Mouse (Mus musculus): ENCODE data around the gene Lamp2.
"Not testable (repeated sequence)": the region's sequence is repeated elsewhere in the genome, so short reads cannot be mapped to it uniquely, and the experiment has no call there.

The Lamp2 gene

DNA sequence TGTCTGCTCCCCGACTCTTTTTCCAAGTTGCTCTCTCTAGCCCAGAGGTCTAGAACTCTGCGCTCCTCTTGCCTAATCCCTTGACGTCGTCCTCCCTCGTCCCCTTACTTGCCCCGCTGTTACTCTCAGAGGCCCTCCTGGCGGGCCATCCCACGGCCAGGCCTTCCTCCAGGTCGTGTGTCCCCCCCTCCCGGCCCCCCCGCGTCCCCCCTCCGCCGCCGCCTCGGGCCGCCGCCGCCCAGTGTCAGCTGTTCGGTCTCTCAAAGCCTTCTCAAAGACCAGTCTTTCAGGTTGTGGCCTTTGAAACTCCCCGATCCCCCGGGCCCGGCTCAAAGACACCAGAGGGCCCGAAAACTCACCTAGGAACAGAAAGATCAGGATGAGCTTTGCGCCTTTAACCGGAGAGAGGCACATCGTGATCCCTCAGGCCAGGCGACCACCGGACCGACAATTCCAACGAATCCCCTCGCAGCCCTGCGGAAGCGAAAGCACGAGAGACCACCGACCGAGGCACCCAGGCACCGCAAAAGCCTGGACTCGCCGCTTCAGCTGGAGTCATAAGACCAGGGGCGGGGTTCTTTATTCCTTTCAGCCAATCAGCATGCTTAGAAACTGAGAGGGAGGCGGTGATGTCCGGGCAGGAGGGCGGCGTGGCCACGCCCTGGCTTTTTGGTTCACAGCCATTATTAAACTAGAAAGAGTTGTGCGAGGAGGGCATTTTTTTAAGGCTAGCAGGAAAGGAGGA, at the start of gene Lamp2:
Gene Lamp2, minus strand, starts transcription at position 565 of the 745 bp plus-strand sequence.
- in situ Hi-C loops (cut with MboI; ENCODE audit: low pct_unique_long_range_greater_than_20kb in 1 of 2, low sequenced_read_pairs in 2 of 2, unreplicated experiment in 1 of 2), result no loop called here

- in situ Hi-C loops (cut with MboI; ENCODE audit: low pct_unique_long_range_greater_than_20kb in 1 of 2, low sequenced_read_pairs in 2 of 2, unreplicated experiment in 1 of 2), result loop anchor here (10.0 to 25.0 kb wide), 4 partner anchors 170 to 270 kb away; partner anchors contain the start of gene 6030498E09Rik (in 1 of the 2)
Measured at GRCm38 (mm10) chrX:38504846-38505245, 48.6 kb upstream of the Lamp2 start.

DNA sequence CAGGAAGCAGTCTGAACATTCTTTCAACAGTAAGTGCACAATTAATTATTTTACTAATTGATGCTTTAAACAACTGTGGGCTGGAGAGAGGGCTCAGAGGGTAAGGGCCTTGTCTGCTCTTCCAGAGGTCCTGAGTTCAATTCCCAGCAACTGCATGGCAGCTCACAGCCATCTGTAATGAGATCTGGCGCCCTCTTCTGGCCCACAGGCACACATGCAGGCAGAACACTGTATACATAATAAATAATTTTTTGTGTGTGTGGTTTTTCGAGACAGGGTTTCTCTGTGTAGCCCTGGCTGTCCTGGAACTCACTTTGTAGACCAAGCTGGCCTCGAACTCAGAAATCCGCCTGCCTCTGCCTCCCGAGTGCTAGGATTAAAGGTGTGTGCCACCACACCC, 45.9 kb upstream of the Lamp2 start:
- in situ Hi-C loops (cut with MboI; ENCODE audit: low pct_unique_long_range_greater_than_20kb in 1 of 2, low sequenced_read_pairs in 2 of 2, unreplicated experiment in 1 of 2), result loop anchor here (10.0 to 25.0 kb wide), 4 partner anchors 167 to 267 kb away; partner anchors contain the start of gene 6030498E09Rik (in 1 of the 2)

GRCm38 (mm10) chrX:38485464-38485863, 29.2 kb upstream of the Lamp2 start:
- in situ Hi-C loops (cut with MboI; ENCODE audit: low pct_unique_long_range_greater_than_20kb in 1 of 2, low sequenced_read_pairs in 2 of 2, unreplicated experiment in 1 of 2), result not testable (repeated sequence)

- in situ Hi-C loops (cut with MboI; ENCODE audit: low pct_unique_long_range_greater_than_20kb in 1 of 2, low sequenced_read_pairs in 2 of 2, unreplicated experiment in 1 of 2), result no loop called here
Measured at GRCm38 (mm10) chrX:38478583-38478982, 22.3 kb upstream of the Lamp2 start.

GRCm38 (mm10) chrX:38473537-38474299, 17.5 kb upstream of the Lamp2 start:
- in situ Hi-C loops (cut with MboI; ENCODE audit: low pct_unique_long_range_greater_than_20kb in 1 of 2, low sequenced_read_pairs in 2 of 2, unreplicated experiment in 1 of 2), result no loop called here

DNA sequence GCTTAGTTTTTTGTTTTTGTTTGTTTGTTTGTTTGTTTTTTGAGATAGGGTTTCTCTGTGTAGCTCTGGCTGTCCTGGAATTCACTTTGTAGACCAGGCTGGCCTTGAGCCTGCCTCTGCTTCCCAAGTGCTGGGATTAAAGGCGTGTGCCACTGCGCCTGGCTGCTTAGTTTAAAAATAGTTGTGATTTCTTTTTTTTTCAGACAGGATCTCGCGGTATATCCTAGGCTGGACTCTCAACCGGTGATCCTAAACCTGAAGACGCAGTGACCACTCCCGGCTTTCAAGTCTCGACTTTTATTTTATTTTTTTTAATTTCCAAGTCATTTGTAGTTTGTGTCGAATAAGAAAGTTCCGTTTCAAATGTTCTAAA, 16.9 kb upstream of the Lamp2 start:
- in situ Hi-C loops (cut with MboI; ENCODE audit: low pct_unique_long_range_greater_than_20kb in 1 of 2, low sequenced_read_pairs in 2 of 2, unreplicated experiment in 1 of 2), result no loop called here

GRCm38 (mm10) chrX:38466236-38466635, 10.0 kb upstream of the Lamp2 start:
- in situ Hi-C loops (cut with MboI; ENCODE audit: low pct_unique_long_range_greater_than_20kb in 1 of 2, low sequenced_read_pairs in 2 of 2, unreplicated experiment in 1 of 2), result no loop called here

DNA sequence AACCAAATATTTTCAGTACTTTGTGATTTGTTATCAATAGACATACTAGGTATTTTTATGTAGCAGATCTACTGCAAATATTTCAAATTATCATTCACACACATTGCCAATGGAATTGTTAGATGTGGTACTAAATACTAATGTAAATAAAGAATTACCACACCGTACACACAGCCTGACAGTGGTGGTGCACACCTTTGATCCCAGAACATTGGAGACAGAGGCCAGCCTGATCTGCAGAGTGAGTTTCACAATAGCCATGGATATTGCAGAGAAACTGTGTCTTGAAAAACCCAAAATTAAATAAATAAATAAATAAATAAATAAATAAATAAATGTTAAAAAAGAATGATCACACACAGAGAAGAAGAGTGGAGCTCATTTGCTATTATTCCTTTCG, 6.9 kb upstream of the Lamp2 start:
- in situ Hi-C loops (cut with MboI; ENCODE audit: low pct_unique_long_range_greater_than_20kb in 1 of 2, low sequenced_read_pairs in 2 of 2, unreplicated experiment in 1 of 2), result no loop called here

DNA sequence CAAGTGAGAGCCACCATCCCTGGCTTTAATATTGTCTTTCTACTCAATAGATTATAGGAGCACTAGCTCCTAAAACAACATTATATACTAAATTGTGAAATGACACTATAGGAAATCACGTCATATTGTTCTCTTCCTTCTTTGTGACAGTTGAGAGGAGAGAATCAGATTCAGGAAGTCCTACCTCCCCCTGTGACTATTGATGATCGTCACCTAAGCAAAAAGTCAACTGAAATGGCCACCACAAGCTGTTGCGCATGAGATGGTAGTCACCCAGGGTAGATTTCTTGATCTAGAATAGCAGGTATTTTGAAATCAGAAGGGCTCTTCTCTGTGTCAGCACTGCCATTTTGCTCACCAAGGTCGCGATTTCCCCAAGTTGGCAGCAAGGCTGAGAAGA, 5.8 kb upstream of the Lamp2 start:
- in situ Hi-C loops (cut with MboI; ENCODE audit: low pct_unique_long_range_greater_than_20kb in 1 of 2, low sequenced_read_pairs in 2 of 2, unreplicated experiment in 1 of 2), result no loop called here

DNA sequence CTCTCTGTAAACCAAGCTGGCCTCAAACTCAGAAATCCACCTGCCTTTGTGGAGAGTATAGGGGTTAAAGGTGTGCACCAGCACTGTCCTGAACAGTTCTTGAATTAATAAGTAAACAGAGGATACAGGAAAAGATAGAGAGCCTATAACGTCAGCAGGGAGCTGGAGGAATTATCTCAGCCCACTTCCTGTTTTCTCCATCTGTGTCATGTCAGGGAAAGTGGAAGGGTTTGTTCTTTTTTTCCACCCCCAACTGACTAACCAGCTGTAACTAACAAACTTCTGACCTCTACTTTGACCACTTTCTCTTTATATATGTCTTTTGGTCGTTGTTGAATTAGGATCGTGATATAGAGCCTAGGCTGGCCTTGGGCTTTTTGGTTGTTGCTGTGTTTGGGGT, 4.6 kb upstream of the Lamp2 start:
- in situ Hi-C loops (cut with MboI; ENCODE audit: low pct_unique_long_range_greater_than_20kb in 1 of 2, low sequenced_read_pairs in 2 of 2, unreplicated experiment in 1 of 2), result no loop called here

GRCm38 (mm10) chrX:38459076-38459475, 2.8 kb upstream of the Lamp2 start:
- in situ Hi-C loops (cut with MboI; ENCODE audit: low pct_unique_long_range_greater_than_20kb in 1 of 2, low sequenced_read_pairs in 2 of 2, unreplicated experiment in 1 of 2), result no loop called here

DNA sequence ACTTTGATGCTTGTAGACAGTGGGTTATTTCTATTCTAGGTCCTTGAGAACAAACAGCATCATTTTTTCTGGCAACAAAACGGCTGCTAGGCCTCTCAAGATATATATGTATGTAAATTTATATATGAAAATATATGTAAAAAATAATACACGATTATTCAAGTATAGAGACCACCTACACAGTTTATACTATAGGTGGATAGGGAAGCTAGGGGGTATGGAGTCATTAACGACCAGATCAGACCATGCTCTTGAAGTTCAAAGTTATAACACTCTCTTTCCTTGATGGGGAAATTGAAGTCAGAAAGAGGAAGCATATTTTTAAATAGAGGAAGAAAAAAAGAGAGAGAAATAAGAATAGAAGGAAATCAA, 367 bp upstream of the Lamp2 start:
- in situ Hi-C loops (cut with MboI; ENCODE audit: low pct_unique_long_range_greater_than_20kb in 1 of 2, low sequenced_read_pairs in 2 of 2, unreplicated experiment in 1 of 2), result no loop called here

DNA sequence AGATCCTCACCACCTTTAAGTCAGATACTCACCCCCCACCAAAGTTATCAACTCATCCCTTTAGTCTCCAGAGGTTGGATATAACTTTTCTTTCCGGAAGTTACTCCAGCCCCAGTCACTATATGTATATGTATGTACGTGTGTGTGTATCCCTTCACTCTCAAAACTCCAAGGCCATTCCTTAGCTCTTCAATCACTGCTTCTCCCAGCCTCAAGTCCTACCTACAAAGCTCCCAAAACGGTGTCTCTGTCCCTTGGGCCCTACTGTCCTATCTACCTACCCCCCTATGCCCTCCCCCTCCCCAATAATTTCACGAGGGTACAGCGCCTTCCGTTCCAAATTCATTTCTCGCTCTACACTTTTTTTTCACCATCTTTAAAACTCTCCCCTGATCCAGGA, 780 bp downstream of the Lamp2 start:
- in situ Hi-C loops (cut with MboI; ENCODE audit: low pct_unique_long_range_greater_than_20kb in 1 of 2, low sequenced_read_pairs in 2 of 2, unreplicated experiment in 1 of 2), result no loop called here

DNA sequence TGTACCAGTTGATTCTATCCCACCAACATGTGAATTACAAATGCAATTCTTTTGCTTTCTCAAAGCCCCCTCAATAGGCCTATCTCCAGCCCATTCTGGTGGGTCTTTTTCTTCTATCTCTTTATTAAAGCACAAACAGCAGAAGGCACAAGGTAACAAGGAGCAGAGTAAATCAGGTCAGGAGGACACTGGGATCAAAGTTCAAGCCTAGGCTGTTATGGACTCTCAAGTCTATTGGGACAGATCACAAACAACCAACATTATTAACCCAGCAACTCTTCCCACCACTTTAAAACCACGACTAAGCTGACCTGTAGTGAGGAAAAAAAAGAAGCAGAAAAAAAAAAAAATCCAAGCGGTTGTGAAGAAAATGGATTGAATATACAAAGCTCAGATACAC, 1.4 kb downstream of the Lamp2 start:
- in situ Hi-C loops (cut with MboI; ENCODE audit: low pct_unique_long_range_greater_than_20kb in 1 of 2, low sequenced_read_pairs in 2 of 2, unreplicated experiment in 1 of 2), result no loop called here

GRCm38 (mm10) chrX:38453924-38454323, 2.3 kb downstream of the Lamp2 start:
- in situ Hi-C loops (cut with MboI; ENCODE audit: low pct_unique_long_range_greater_than_20kb in 1 of 2, low sequenced_read_pairs in 2 of 2, unreplicated experiment in 1 of 2), result no loop called here

- in situ Hi-C loops (cut with MboI; ENCODE audit: low pct_unique_long_range_greater_than_20kb in 1 of 2, low sequenced_read_pairs in 2 of 2, unreplicated experiment in 1 of 2), result no loop called here
Measured at GRCm38 (mm10) chrX:38450476-38450875, 5.8 kb downstream of the Lamp2 start.

DNA sequence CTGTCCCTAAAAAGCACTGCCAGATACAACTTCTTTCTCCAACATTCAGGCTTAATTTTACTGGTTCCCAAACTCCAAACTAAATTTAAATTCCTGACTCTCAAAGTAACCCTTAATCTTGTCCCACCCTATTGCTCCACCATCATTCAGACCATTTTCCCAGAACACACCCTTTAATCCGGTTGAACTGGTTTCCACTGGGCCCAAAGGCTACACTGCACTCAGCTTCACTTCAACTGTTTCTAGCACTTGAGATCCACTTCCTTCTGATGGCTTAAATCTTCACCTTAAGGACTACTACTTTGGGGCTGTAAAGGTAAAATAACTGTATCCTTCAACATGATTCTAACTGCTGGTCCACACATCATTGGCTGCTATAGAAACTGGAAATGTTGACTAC, 10.5 kb downstream of the Lamp2 start:
- in situ Hi-C loops (cut with MboI; ENCODE audit: low pct_unique_long_range_greater_than_20kb in 1 of 2, low sequenced_read_pairs in 2 of 2, unreplicated experiment in 1 of 2), result loop anchor here in 1 of 2 experiments (25.0 kb wide), 1 partner anchor 208 kb away; no protein-coding TSS in a partner anchor

DNA sequence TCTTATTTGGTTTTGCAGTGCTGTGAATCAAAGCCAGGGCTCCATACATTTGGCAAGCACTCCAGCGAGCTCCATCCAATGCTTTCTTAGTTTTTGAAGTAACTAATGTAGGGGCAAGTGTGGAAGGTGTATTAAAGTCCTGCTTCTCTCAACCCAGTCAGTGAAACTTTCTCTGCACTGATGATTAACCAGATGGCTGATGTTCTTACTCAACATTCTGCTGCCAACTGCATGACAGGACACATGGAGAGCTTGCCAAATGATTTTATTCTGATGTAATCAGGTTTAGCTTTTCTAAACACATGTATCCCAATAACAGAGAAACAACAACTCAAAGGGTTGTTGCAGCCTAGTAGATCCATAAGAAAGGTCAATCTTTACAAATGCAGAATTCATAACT, 13.8 kb downstream of the Lamp2 start:
- in situ Hi-C loops (cut with MboI; ENCODE audit: low pct_unique_long_range_greater_than_20kb in 1 of 2, low sequenced_read_pairs in 2 of 2, unreplicated experiment in 1 of 2), result loop anchor here in 1 of 2 experiments (25.0 kb wide), 1 partner anchor 205 kb away; no protein-coding TSS in a partner anchor

DNA sequence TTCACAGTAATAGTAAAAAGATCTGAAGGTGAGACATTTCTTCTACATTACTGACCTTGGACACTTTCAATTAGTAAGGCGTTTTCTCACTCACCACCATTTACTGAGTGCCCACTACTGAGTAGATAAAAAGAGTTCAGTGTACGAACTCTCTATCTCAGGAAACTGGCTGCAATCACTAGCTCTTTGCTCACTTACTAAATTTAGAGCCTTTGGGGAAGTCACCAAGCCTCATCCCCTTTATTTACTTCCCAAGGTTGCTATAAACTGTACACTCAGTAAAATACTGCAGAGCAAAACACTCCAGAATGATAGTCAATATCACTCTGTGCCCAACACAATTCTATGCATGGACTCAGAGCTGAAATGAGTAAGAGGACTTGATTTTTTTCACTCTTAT, 16.6 kb downstream of the Lamp2 start:
- in situ Hi-C loops (cut with MboI; ENCODE audit: low pct_unique_long_range_greater_than_20kb in 1 of 2, low sequenced_read_pairs in 2 of 2, unreplicated experiment in 1 of 2), result loop anchor here (5.0 to 25.0 kb wide), 2 partner anchors 118 to 202 kb away; no protein-coding TSS in a partner anchor

Measured in mouse embryonic stem cell (cell line).